Mouse (Mus musculus): Measurements from ENCODE around the gene Ifnar1.
A peak's percentile ranks its signal among the peaks of the same experiment; 100 is the strongest.

The Ifnar1 gene

GRCm38 (mm10) chr16:91546391-91546835 is 61.4 kb downstream of the Ifnar1 start:
- no peak for DNase-seq

DNA sequence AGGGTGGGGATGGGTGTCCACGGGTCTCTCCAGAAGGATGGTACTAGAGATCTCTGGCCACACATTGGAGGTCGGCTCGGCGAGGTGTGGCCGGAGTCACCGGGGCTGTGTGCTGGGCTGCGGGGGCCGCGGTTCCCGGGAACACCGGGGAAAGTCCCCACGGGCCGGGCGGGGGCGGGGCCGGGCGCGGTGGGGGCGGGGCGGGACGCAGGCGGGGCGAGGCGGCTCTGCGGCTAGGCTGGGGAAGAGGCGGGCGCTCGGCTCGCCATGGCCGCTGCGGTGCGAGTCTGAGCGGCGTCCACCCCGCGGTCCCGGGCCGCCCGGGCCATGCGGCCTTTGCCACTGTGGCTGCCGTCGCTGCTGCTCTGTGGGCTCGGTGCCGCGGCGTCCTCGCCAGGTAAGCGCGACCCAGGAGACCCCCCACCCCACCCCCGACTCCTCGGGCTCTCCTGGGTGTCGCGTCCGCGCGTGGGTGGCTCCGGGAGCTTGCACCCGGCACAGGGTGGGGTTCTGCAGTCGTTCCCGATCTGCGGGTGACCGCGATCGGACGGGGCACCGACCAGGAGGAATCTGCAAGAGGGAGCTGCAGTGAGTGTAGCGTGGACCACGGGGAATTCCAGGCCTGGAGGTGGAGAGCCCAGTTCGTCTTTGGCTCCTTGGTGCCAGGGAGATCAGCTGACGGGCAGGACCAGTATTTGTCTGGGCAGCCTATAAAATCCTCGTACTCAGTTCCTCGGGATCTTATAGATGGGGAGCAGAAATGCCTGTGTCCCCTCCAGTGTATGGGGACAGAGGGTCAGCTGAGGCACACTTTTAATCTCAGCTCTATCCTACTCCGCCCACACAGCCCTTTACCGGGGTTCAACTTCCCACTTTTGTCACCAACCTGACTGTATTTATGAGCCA is 62.1 kb downstream of the Ifnar1 start, which contains the start of gene Ifngr2:
Ifngr2 (plus strand) TSS at position 237 of the 906 bp plus-strand sequence.
- DNase-seq: peak; percentile 62

DNA sequence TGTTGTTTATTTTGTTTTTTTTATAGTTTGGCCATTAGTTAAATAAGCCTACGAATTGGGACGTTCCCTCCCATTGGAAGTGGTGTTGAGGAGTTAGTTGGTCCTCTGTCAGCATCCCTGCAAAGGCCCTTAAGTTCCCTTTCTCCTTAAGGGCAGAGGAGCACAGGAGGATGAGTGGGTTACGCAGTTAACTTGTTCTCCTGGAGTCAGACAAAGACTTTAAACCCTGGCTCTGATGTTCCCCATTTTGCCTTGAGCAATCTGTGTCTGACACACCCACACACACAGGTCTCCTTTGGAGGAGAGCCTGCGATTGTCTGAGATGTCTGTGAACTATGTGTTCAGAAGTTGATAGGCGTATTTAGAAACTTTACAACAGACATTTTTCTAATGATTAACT is 62.9 kb downstream of the Ifnar1 start:
- DNase-seq: no peak

DNA sequence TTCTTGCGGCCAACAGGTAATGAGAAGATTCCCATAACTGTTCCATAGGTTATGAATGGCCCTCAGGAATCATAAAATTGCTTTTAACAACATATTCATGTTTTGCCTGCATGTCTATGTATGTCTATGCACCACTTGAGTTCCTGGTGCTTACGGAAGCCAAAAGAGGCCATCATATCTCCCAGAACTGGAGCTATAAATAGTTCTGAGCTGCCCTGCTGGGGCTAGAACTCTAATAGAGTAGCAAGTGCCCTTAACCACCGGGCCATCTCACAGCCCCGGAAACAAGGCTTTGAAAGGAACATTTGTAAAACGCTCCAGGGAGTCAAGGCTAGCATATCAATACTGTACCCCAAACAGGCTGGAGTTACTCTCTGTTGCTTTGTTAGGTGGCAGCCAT is 63.5 kb downstream of the Ifnar1 start:
- DNase-seq: no peak

GRCm38 (mm10) chr16:91548996-91549395 is 64.0 kb downstream of the Ifnar1 start:
- DNase-seq: no peak

DNA sequence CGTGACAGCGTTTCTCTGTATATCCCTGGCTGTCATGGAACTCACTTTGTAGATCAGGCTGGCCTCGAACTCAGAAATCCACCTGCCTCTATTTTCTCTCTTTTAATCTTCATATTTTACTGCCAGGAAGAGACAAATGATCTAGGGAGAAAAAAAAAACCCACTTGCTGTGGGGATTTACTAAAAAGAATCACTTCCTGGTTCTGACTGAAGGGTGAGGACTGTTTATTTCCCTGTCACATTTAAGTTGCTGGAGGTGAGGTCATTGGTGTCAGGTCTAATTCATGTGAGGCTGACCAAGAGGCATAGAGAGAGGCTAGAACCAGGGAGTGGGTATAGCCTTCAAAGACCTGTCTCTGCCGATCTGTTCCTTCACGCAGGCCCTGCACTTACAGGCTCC is 64.6 kb downstream of the Ifnar1 start:
- DNase-seq: no peak

DNA sequence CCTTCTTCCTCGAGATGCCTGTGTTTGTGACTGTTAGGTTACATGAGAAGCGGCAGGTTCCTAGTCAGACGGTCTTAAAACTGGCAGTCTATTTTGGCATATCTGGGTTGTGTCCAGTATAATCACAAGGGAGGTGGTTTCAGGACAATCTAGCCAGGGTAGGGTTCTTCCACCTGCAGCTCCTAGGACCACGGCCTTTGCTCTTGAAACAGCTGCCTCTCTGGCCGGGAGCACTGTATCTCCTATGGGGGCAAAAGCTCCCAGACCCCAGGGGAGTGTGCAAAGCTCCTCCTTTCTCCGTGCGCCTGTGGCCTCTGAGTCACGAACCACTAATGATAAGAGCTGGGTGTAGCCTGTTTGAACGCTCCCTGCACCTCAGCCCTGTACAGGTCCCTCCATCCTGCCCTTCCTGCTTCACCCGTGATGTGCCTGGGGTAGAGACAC is 66.1 kb downstream of the Ifnar1 start:
- no peak for DNase-seq

GRCm38 (mm10) chr16:91552072-91552471 is 67.0 kb downstream of the Ifnar1 start:
- no peak for DNase-seq

GRCm38 (mm10) chr16:91553625-91554024 is 68.6 kb downstream of the Ifnar1 start:
- no peak for DNase-seq

GRCm38 (mm10) chr16:91555017-91555605 is 70.1 kb downstream of the Ifnar1 start:
- DNase-seq: no peak

DNA sequence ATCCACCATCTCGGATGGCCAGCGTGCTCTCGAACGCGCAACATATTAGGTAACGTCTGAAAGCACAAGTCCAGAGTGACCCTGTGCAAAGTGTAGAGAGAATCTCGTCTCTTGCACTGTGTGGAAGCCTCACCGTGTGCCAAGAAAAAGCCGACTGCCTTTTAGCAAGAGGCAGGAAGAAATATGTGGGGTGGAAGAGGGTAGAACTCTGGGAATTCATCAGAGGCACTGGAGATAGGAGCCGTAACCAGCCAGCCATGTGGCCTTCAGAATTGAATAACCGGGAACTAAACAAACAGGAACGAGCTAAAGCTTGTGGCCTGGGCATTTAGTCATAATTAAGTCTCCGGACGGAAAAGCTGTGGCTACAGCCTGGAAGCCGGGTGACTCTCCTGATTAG is 71.6 kb downstream of the Ifnar1 start:
- no peak for DNase-seq
